8 mouse cellular contexts compared by ENCODE assay signal in the genomic region with DNA sequence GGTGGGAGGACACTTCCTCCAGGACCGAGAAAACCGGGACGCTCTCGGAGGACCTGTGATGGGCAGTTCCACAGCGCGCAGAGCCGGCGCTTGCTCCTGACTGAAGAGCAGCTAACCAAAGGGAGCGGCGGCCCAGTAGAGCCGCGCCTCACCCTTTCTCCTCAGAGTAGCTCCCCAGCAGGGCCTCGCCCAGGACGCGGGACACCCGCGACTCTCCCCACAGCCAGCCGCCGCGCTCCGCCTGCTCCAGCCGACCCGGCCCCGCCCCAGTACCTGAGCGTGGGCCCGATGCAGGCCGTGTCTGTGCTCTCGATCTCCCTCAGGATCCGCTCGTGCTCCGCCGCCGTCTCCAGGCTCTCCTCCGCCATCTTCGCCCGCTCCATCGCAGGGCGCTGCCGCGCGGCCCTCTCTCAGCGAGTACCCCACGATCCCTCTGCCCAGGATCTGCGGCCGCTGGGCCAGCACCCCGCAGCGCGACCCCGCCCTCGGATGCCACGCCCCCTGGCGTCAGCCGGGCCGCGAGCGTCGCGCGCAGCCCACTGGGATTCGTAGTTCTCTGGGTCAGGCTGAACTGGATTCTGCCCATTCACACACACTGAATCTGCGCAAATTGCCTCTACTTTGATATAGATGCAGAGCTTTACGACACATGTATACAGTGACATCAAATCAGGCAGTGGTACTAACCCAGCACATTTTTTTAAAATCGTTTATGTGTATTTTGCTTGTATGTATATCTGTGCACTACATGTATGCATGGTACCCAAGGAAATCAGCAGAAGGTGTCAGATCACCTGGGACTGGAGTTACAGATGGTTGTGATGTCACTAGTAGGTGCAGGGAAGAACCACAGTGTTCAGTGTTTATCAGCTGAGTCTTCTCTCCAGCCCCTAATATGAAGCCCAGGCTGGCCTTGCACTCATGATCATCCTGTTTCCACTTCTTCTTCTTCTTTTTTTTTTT. TPM values are rescaled to one million over a fixed set of nuclear protein-coding genes. Genes with fewer than 3 reads are reported as not detected.
DNase-seq lines count a peak whose midpoint lies in the region; ATAC-seq lines count a peak whose summit lies in the region.

A gene (minus strand): TSS at position 491 of the 963 bp plus-strand sequence.

- no peaks in the 10 kb centered on the region for H3K36me3 ChIP-seq in hindbrain, embryonic 15.5 days
- no peaks in the 10 kb centered on the region for H3K36me3 ChIP-seq in macrophage (ENCODE audit: inconsistent target)

- H3K4me3 ChIP-seq in hindbrain, embryonic 15.5 days: peak within 1 kb of the TSS; percentile 97
- peak within 1 kb of the TSS; percentile 93 for H3K4me3 ChIP-seq in macrophage (ENCODE audit: inconsistent target)

- peak; percentile 84 for DNase-seq in R1 (ENCODE audit: low read depth, low spot score)
- DNase-seq in cerebellum, postnatal 25 days: peak; percentile 95 to 96
- peak; percentile 90 to 91 for DNase-seq in frontal cortex, postnatal 36 days (ENCODE audit: low spot score in 2 of 2)
- peak; percentile 90 to 92 for DNase-seq in left cerebral cortex, adult 18-20 months (ENCODE audit: low spot score in 2 of 2)
- peak; percentile 90 for DNase-seq in right cerebral cortex, adult 18-20 months
- peak; percentile 54 for DNase-seq in urinary bladder, postnatal 10 days (ENCODE audit: low spot score)

- no peaks in the 10 kb centered on the region for H3K9me3 ChIP-seq in hindbrain, embryonic 15.5 days

- peaks cover 46% of the 10 kb centered on the region for H3K79me2 ChIP-seq in macrophage (ENCODE audit: inconsistent target)

- under 1% methylated on average over 62 of the region's 63 CpGs for WGBS in hindbrain, embryonic 15.5 days
- 1% methylated on average over 63 of the region's 63 CpGs for WGBS in macrophage (ENCODE audit: missing documents)

- H3K27ac ChIP-seq in hindbrain, embryonic 15.5 days (replicated peaks): peak within 1 kb of the TSS; percentile 93
- peak within 1 kb of the TSS; percentile 24; the same call in 1 of the 2 replicates for H3K27ac ChIP-seq in macrophage

- peak within 1 kb of the TSS; percentile 97 for H3K9ac ChIP-seq in hindbrain, embryonic 15.5 days

- H3K27me3 ChIP-seq in hindbrain, embryonic 15.5 days: no peaks in the 10 kb centered on the region

- H3K4me1 ChIP-seq in hindbrain, embryonic 15.5 days (replicated peaks): peaks cover 33% of the 10 kb centered on the region

- peak within 1 kb of the TSS; percentile 76 for H3K4me2 ChIP-seq in hindbrain, embryonic 15.5 days

- ATAC-seq in hindbrain, embryonic 15.5 days (ENCODE audit: low FRiP score, low read depth): peak; percentile 94

RNA-seq across cellular contexts. Expression of the gene that starts here (rescaled TPM):
- 50.1 and 53.0 TPM in 2 replicates for polyA plus RNA-seq in hindbrain, embryonic 15.5 days (2015; fragmentation: Nextera tagmentation; extraction: Ambion mirVana)
- 10 to 100 TPM; 73.7 to 81.5 TPM for total RNA-seq in left cerebral cortex, adult 18-20 months (2021)
- total RNA-seq in macrophage (2018; cell fraction: chromatin; rRNA removed): 100 to 1,000 TPM; 109 to 353 (median 175) TPM
- 10 to 100 TPM; 14.6 to 24.6 (median 20.1) TPM for total RNA-seq in macrophage (2018; cell fraction: cytosol; rRNA removed)
- total RNA-seq in macrophage (2018; cell fraction: nucleus; rRNA removed): 100 to 1,000 TPM in 8 of 26 experiments, 10 to 100 TPM in 18; 30.1 to 194 (median 71.6) TPM
- 12.3 to 19.1 TPM (median 16.1 TPM) in 3 replicates for polyA plus RNA-seq in macrophage (2018)

Comparison
In these comparisons a context has a peak if more than half of its experiments do, and no peak if none do; other contexts are left out.
1. Peak in every context shown above with its lines: DNase-seq, ATAC-seq, H3K4me3 ChIP-seq and H3K27ac ChIP-seq.